Mouse (Mus musculus): ENCODE measurements around the gene Mgat5. TPM values are rescaled to one million over a fixed set of nuclear protein-coding genes. Genes with fewer than 3 reads are reported as not detected.

Mgat5 gene
- polyA plus RNA-seq, 2 experiments = 6.6 to 8.4 TPM

- 50% methylated on average over 6 of the region's 6 CpGs for WGBS
- ATAC-seq (ENCODE audit: low FRiP score, low read depth) (peak; percentile 51; the same call in 1 of the 2 replicates), DNase-seq (ENCODE audit: low spot score) (no peak)
- H3K9ac ChIP-seq (ENCODE audit: low read depth, low read length, severe bottlenecking) = no peak overlapping the region
- TF ChIP-seq POLR2A (IDR thresholded peaks at IDR 0.05; ENCODE audit: borderline replicate concordance, extremely low read depth, insufficient read depth, insufficient read length) = no peak
- no peaks in the 10 kb centered on the region for H3K9me3 ChIP-seq (ENCODE audit: control insufficient read depth, low read length)
- H3K4me2 ChIP-seq (replicated peaks; ENCODE audit: low read depth, low read length, severe bottlenecking) = no peak overlapping the region
- H3K27ac ChIP-seq (replicated peaks; ENCODE audit: low read depth, low read length) = no peak overlapping the region
- no peaks in the 10 kb centered on the region for H3K27me3 ChIP-seq (ENCODE audit: control insufficient read depth, insufficient read depth, low read length)
- no peaks in the 10 kb centered on the region for H3K36me3 ChIP-seq (ENCODE audit: control insufficient read depth, insufficient read depth, low read length)
- H3K4me3 ChIP-seq (replicated peaks; ENCODE audit: low read length) = no peak overlapping the region
- H3K4me1 ChIP-seq (ENCODE audit: control insufficient read depth, insufficient read depth, low read length) = peaks cover 13% of the 10 kb centered on the region
Observed at GRCm38 (mm10) chr1:127400666-127401065, 195.9 kb downstream of the Mgat5 start.

- no peaks in the 10 kb centered on the region for H3K9me3 ChIP-seq (ENCODE audit: control insufficient read depth, low read length)
- no peak for ATAC-seq (ENCODE audit: low FRiP score, low read depth)
- H3K9ac ChIP-seq (ENCODE audit: low read depth, low read length, severe bottlenecking) = no peak overlapping the region
- H3K27ac ChIP-seq (replicated peaks; ENCODE audit: low read depth, low read length) = no peak overlapping the region
- no peaks in the 10 kb centered on the region for H3K27me3 ChIP-seq (ENCODE audit: control insufficient read depth, insufficient read depth, low read length)
- no peak for TF ChIP-seq POLR2A (IDR thresholded peaks at IDR 0.05; ENCODE audit: borderline replicate concordance, extremely low read depth, insufficient read depth, insufficient read length)
- H3K4me2 ChIP-seq (replicated peaks; ENCODE audit: low read depth, low read length, severe bottlenecking) = no peak overlapping the region
- no peak for DNase-seq (ENCODE audit: low spot score)
- no peak overlapping the region for H3K4me3 ChIP-seq (replicated peaks; ENCODE audit: low read length)
- peaks cover 17% of the 10 kb centered on the region for H3K4me1 ChIP-seq (ENCODE audit: control insufficient read depth, insufficient read depth, low read length)
- WGBS = 72% methylated on average over 3 of the region's 3 CpGs
- no peaks in the 10 kb centered on the region for H3K36me3 ChIP-seq (ENCODE audit: control insufficient read depth, insufficient read depth, low read length)
Observed at GRCm38 (mm10) chr1:127404655-127405054, 199.8 kb downstream of the Mgat5 start.

DNA sequence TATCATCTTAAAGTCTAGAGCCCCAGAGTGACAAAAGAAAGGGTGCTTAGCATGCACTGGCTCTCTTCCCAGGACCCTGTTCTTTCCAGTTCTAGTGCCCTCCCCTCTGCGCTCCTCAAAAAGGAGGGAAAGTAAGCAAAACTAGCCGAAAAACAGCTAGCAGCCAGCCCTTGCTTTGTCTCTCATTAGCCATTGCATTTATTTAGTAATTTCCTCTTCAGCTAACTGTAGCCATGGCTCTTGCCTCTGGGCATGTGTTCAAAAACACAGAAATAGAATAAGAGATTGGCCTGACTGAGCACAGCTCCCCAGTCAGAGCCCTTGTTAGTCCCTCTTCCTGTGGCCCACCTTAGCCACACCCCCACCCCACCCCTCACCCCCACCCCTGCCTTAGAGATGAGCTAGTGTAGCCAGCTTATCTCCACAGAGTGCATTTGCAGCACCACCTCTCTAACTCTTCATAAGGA, 204.2 kb downstream of the Mgat5 start:
- no peaks in the 10 kb centered on the region for H3K27me3 ChIP-seq (ENCODE audit: control insufficient read depth, insufficient read depth, low read length)
- ATAC-seq (ENCODE audit: low FRiP score, low read depth) = peak; percentile 41; the same call in 1 of the 2 replicates
- no peaks in the 10 kb centered on the region for H3K9me3 ChIP-seq (ENCODE audit: control insufficient read depth, low read length)
- 0 out of 2 replicates have a peak overlapping the region, but pooled peaks have one; percentile 33 for H3K27ac ChIP-seq (replicated peaks; ENCODE audit: low read depth, low read length)
- 30% methylated on average over 2 of the region's 2 CpGs for WGBS
- H3K9ac ChIP-seq (ENCODE audit: low read depth, low read length, severe bottlenecking) = no peak overlapping the region
- TF ChIP-seq POLR2A (IDR thresholded peaks at IDR 0.05; ENCODE audit: borderline replicate concordance, extremely low read depth, insufficient read depth, insufficient read length) = no peak
- peaks cover 12% of the 10 kb centered on the region for H3K36me3 ChIP-seq (ENCODE audit: control insufficient read depth, insufficient read depth, low read length)
- H3K4me3 ChIP-seq (replicated peaks; ENCODE audit: low read length) = no peak overlapping the region
- peaks cover 11% of the 10 kb centered on the region for H3K4me1 ChIP-seq (ENCODE audit: control insufficient read depth, insufficient read depth, low read length)
- DNase-seq (ENCODE audit: low spot score) = peak; percentile 14
- H3K4me2 ChIP-seq (replicated peaks; ENCODE audit: low read depth, low read length, severe bottlenecking) = no peak overlapping the region

GRCm38 (mm10) chr1:127409512-127409911, 204.7 kb downstream of the Mgat5 start:
- DNase-seq (ENCODE audit: low spot score) (no peak), ATAC-seq (ENCODE audit: low FRiP score, low read depth) (no peak)
- WGBS = 41% methylated on average over 5 of the region's 5 CpGs

GRCm38 (mm10) chr1:127414500-127414899, 209.7 kb downstream of the Mgat5 start:
- TF ChIP-seq POLR2A (IDR thresholded peaks at IDR 0.05; ENCODE audit: borderline replicate concordance, extremely low read depth, insufficient read depth, insufficient read length) = no peak
- Histone ChIP-seq H3K27ac (replicated peaks; ENCODE audit: low read depth, low read length) (no peak overlapping the region), H3K27me3 (ENCODE audit: control insufficient read depth, insufficient read depth, low read length) (no peaks in the 10 kb centered on the region), H3K4me3 (replicated peaks; ENCODE audit: low read length) (no peak overlapping the region), H3K36me3 (ENCODE audit: control insufficient read depth, insufficient read depth, low read length) (peaks cover 12% of the 10 kb centered on the region), H3K9me3 (ENCODE audit: control insufficient read depth, low read length) (no peaks in the 10 kb centered on the region), H3K4me1 (ENCODE audit: control insufficient read depth, insufficient read depth, low read length) (no peaks in the 10 kb centered on the region), H3K9ac (ENCODE audit: low read depth, low read length, severe bottlenecking) (no peak overlapping the region), H3K4me2 (replicated peaks; ENCODE audit: low read depth, low read length, severe bottlenecking) (no peak overlapping the region)
- 88% methylated on average over 7 of the region's 7 CpGs for WGBS
- no peak for DNase-seq (ENCODE audit: low spot score)
- no peak for ATAC-seq (ENCODE audit: low FRiP score, low read depth)

More at GRCm38 (mm10) chr1:127409512-127409911, 204.7 kb downstream of the Mgat5 start:
- no peaks in the 10 kb centered on the region for H3K9me3 ChIP-seq (ENCODE audit: control insufficient read depth, low read length)
- no peak for TF ChIP-seq POLR2A (IDR thresholded peaks at IDR 0.05; ENCODE audit: borderline replicate concordance, extremely low read depth, insufficient read depth, insufficient read length)
- H3K4me1 ChIP-seq (ENCODE audit: control insufficient read depth, insufficient read depth, low read length) = peaks cover 11% of the 10 kb centered on the region
- H3K27me3 ChIP-seq (ENCODE audit: control insufficient read depth, insufficient read depth, low read length) = no peaks in the 10 kb centered on the region
- H3K27ac ChIP-seq (replicated peaks; ENCODE audit: low read depth, low read length) = no peak overlapping the region
- peaks cover 12% of the 10 kb centered on the region for H3K36me3 ChIP-seq (ENCODE audit: control insufficient read depth, insufficient read depth, low read length)
- no peak overlapping the region for H3K9ac ChIP-seq (ENCODE audit: low read depth, low read length, severe bottlenecking)
- H3K4me2 ChIP-seq (replicated peaks; ENCODE audit: low read depth, low read length, severe bottlenecking) = no peak overlapping the region
- H3K4me3 ChIP-seq (replicated peaks; ENCODE audit: low read length) = no peak overlapping the region
